Mouse (Mus musculus): Measurements from ENCODE around the gene Sec14l5. TPM values are rescaled to one million over a fixed set of nuclear protein-coding genes. Genes with fewer than 3 reads are reported as not detected.
A peak's percentile ranks its signal among the peaks of the same experiment; 100 is the strongest.

Sec14l5 gene
- polyA plus RNA-seq, 1 experiment from 2014 or later, result not detected

DNA sequence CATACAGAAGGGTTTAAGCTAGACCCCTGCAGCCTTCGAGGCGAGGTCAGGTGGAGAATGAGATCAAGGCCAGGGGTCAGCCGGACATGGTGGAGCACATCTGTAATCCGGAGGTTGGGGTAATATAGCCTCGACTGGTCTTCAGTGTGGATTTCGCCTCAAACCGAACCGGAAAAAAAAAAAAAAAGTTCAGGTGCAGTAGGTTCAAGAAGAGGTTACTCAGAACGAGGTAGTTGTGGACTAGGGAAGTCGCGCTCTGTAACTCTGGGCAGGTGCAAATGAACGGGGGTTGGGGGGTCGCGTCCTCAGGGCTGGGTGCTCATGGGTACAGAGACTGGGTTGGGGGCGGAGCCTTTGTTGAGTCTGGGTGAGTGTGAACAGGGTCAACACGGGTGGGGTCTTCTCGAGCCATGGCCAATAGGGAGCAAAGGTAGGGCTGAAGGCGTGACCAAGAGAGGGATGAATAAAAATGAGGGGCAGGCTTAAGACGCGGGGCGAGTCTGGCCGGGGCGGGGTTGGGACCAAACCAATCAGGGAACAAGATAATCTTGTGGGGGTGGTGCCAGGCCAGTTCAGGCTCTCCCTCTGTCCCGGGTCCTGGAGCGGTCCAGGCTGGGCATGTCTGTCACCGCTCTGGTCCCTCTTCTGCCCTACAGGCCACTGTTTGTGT is 407 bp upstream of the Sec14l5 start:
- WGBS, result 1% methylated on average over 26 of the region's 26 CpGs
- Histone ChIP-seq H3K9ac (ENCODE audit: low read depth, low read length) (no peak overlapping the region), H3K36me3 (ENCODE audit: control insufficient read depth, insufficient read depth) (no peaks in the 10 kb centered on the region), H3K27me3 (replicated peaks; ENCODE audit: control insufficient read depth, insufficient read depth, low read length) (peaks cover 17% of the 10 kb centered on the region; the same call in 1 of the 2 replicates), H3K4me1 (replicated peaks; ENCODE audit: control insufficient read depth, insufficient read depth, low read length) (no peaks in the 10 kb centered on the region; the same call in 1 of the 2 replicates), H3K4me3 (ENCODE audit: low read depth, low read length) (peak overlapping the region; percentile 29), H3K9me3 (ENCODE audit: control insufficient read depth) (no peaks in the 10 kb centered on the region), H3K4me2 (replicated peaks; ENCODE audit: low read depth) (peak overlapping the region; percentile 65), H3K27ac (ENCODE audit: low read depth, low read length) (no peak overlapping the region)
- peak; percentile 83 for ATAC-seq
- TF ChIP-seq CTCF (IDR thresholded peaks at IDR 0.05; ENCODE audit: low read depth), result no peak

GRCm38 (mm10) chr16:5150544-5150943 is 3.6 kb downstream of the Sec14l5 start:
- TF ChIP-seq CTCF (IDR thresholded peaks at IDR 0.05; ENCODE audit: low read depth), result no peak
- H3K4me1 ChIP-seq (replicated peaks; ENCODE audit: control insufficient read depth, insufficient read depth, low read length), result no peaks in the 10 kb centered on the region; the same call in 1 of the 2 replicates
- WGBS, result 80% methylated on average over 10 of the region's 10 CpGs
- H3K4me2 ChIP-seq (replicated peaks; ENCODE audit: low read depth), result no peak overlapping the region
- H3K36me3 ChIP-seq (ENCODE audit: control insufficient read depth, insufficient read depth), result no peaks in the 10 kb centered on the region
- peaks cover 17% of the 10 kb centered on the region; the same call in 1 of the 2 replicates for H3K27me3 ChIP-seq (replicated peaks; ENCODE audit: control insufficient read depth, insufficient read depth, low read length)
- no peak for ATAC-seq
- no peaks in the 10 kb centered on the region for H3K9me3 ChIP-seq (ENCODE audit: control insufficient read depth)
- no peak overlapping the region for H3K4me3 ChIP-seq (ENCODE audit: low read depth, low read length)
- no peak overlapping the region for H3K9ac ChIP-seq (ENCODE audit: low read depth, low read length)
- no peak overlapping the region for H3K27ac ChIP-seq (ENCODE audit: low read depth, low read length)

DNA sequence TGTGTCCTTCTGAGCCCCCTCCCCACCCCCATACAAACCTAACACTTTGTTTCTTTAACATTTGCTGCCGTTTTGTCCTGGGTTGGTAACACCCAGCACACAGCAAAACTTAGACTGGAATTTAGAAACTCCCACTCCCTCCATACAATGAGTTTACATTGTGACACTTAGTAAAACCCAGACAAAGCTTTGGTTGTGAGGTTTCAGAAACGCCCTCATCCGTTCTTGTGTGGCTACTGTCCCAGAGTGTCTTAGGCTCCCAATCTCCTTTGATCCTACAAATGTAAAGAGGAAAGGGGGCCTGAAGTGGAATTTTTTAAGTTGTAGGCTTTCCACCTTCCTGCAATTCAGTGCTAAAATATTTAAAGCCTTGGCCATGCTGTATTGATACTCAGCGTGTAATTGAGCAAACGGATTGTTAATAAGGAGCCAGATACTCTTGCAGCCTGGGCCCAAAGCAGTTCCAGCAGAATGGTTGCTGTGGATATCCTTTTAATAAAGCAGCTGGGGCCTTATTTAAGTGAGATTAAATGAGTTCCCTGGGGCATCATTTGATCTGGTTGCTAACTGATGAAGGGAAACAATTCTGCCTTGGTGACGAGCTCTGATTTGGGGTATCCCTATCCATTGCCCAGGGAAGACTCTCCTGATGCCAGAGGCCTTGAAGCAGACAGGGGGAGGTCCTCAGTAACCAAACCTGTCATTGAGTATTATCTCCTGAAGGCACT is 6.6 kb downstream of the Sec14l5 start:
- 53% methylated on average over 6 of the region's 6 CpGs for WGBS
- no peaks in the 10 kb centered on the region for H3K9me3 ChIP-seq (ENCODE audit: control insufficient read depth)
- no peak overlapping the region for H3K27ac ChIP-seq (ENCODE audit: low read depth, low read length)
- H3K4me1 ChIP-seq (replicated peaks; ENCODE audit: control insufficient read depth, insufficient read depth, low read length), result no peaks in the 10 kb centered on the region
- no peak overlapping the region for H3K9ac ChIP-seq (ENCODE audit: low read depth, low read length)
- no peak overlapping the region for H3K4me3 ChIP-seq (ENCODE audit: low read depth, low read length)
- H3K27me3 ChIP-seq (replicated peaks; ENCODE audit: control insufficient read depth, insufficient read depth, low read length), result peaks cover 3% of the 10 kb centered on the region; the same call in 1 of the 2 replicates
- ATAC-seq, result no peak
- H3K36me3 ChIP-seq (ENCODE audit: control insufficient read depth, insufficient read depth), result no peaks in the 10 kb centered on the region
- no peak for TF ChIP-seq CTCF (IDR thresholded peaks at IDR 0.05; ENCODE audit: low read depth)
- H3K4me2 ChIP-seq (replicated peaks; ENCODE audit: low read depth), result no peak overlapping the region

GRCm38 (mm10) chr16:5155014-5155413 is 8.1 kb downstream of the Sec14l5 start:
- H3K4me1 ChIP-seq (replicated peaks; ENCODE audit: control insufficient read depth, insufficient read depth, low read length), result no peaks in the 10 kb centered on the region
- H3K4me2 ChIP-seq (replicated peaks; ENCODE audit: low read depth), result no peak overlapping the region
- no peaks in the 10 kb centered on the region for H3K36me3 ChIP-seq (ENCODE audit: control insufficient read depth, insufficient read depth)
- 63% methylated on average over 3 of the region's 3 CpGs for WGBS
- no peak for TF ChIP-seq CTCF (IDR thresholded peaks at IDR 0.05; ENCODE audit: low read depth)
- H3K9ac ChIP-seq (ENCODE audit: low read depth, low read length), result no peak overlapping the region
- no peak overlapping the region for H3K27ac ChIP-seq (ENCODE audit: low read depth, low read length)
- no peaks in the 10 kb centered on the region for H3K9me3 ChIP-seq (ENCODE audit: control insufficient read depth)
- H3K4me3 ChIP-seq (ENCODE audit: low read depth, low read length), result no peak overlapping the region
- ATAC-seq, result no peak
- H3K27me3 ChIP-seq (replicated peaks; ENCODE audit: control insufficient read depth, insufficient read depth, low read length), result no peaks in the 10 kb centered on the region

DNA sequence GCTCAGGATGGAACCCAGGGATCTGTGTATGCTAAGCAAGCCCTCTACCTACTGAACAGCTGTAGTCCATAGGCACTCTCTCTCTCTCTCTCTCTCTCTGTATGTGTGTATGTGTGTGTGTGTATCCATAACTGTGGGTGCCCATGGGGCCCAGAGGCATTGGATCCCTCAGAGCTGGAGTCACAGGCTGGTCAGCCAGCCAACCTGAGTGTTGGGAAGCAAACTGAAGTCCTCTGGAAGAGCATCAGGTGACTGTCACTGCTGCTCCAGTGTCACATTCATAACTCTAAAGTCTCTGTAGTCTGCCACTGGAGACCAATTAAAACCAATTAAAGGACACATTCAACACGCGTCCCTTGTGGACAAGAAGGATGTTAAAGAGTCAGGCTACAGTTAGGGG is 9.6 kb downstream of the Sec14l5 start:
- TF ChIP-seq CTCF (IDR thresholded peaks at IDR 0.05; ENCODE audit: low read depth), result no peak
- WGBS, result 74% methylated on average over 2 of the region's 2 CpGs
- ATAC-seq, result no peak
- no peaks in the 10 kb centered on the region for H3K27me3 ChIP-seq (replicated peaks; ENCODE audit: control insufficient read depth, insufficient read depth, low read length)
- no peak overlapping the region for H3K27ac ChIP-seq (ENCODE audit: low read depth, low read length)
- H3K9me3 ChIP-seq (ENCODE audit: control insufficient read depth), result no peaks in the 10 kb centered on the region
- no peak overlapping the region for H3K4me2 ChIP-seq (replicated peaks; ENCODE audit: low read depth)
- no peaks in the 10 kb centered on the region for H3K4me1 ChIP-seq (replicated peaks; ENCODE audit: control insufficient read depth, insufficient read depth, low read length)
- H3K4me3 ChIP-seq (ENCODE audit: low read depth, low read length), result no peak overlapping the region
- no peaks in the 10 kb centered on the region for H3K36me3 ChIP-seq (ENCODE audit: control insufficient read depth, insufficient read depth)
- no peak overlapping the region for H3K9ac ChIP-seq (ENCODE audit: low read depth, low read length)

- WGBS, result 75% methylated on average over 3 of the region's 3 CpGs
- Histone ChIP-seq H3K4me3 (ENCODE audit: low read depth, low read length) (no peak overlapping the region), H3K36me3 (ENCODE audit: control insufficient read depth, insufficient read depth) (no peaks in the 10 kb centered on the region), H3K27ac (ENCODE audit: low read depth, low read length) (no peak overlapping the region), H3K4me1 (replicated peaks; ENCODE audit: control insufficient read depth, insufficient read depth, low read length) (no peaks in the 10 kb centered on the region), H3K9ac (ENCODE audit: low read depth, low read length) (no peak overlapping the region), H3K9me3 (ENCODE audit: control insufficient read depth) (no peaks in the 10 kb centered on the region), H3K27me3 (replicated peaks; ENCODE audit: control insufficient read depth, insufficient read depth, low read length) (no peaks in the 10 kb centered on the region), H3K4me2 (replicated peaks; ENCODE audit: low read depth) (no peak overlapping the region)
- no peak for TF ChIP-seq CTCF (IDR thresholded peaks at IDR 0.05; ENCODE audit: low read depth)
- no peak for ATAC-seq
Observed at GRCm38 (mm10) chr16:5157113-5157512, 10.2 kb downstream of the Sec14l5 start.

Measured in intestine, postnatal 0 days (tissue).